Mouse (Mus musculus) kidney, embryonic 16.5 days (tissue): Measurements from ENCODE around the gene Gstm5. TPM values are rescaled to one million over a fixed set of nuclear protein-coding genes. Genes with fewer than 3 reads are reported as not detected.

Source experiments
- ATAC-seq: fragments of 200-750 bp; cut with Nextera tagmentation; 2 replicates; pipeline ENCODE4 v1.8.0; 2017; ENCODE audit warnings: moderate TSS enrichment; ENCODE audit not compliant: low FRiP score, low TSS enrichment
- H3K27ac ChIP-seq: fragments of 300-500 bp; sonication (generic); 2 replicates; pipeline ENCODE4 v1.5.1; 2014; ENCODE audit warnings: low read length
- H3K27me3 ChIP-seq: fragments of 300-500 bp; sonication (generic); 2 replicates; pipeline ENCODE4 v1.6.1; 2014; ENCODE audit warnings: low read length, control low read depth, mixed read lengths; ENCODE audit not compliant: insufficient read depth
- H3K36me3 ChIP-seq: fragments of 300-500 bp; sonication (generic); 2 replicates; pipeline ENCODE4 v1.6.1; 2014; ENCODE audit warnings: low read length, control low read depth, mixed read lengths; ENCODE audit not compliant: insufficient read depth
- H3K4me1 ChIP-seq: fragments of 300-500 bp; sonication (generic); 2 replicates; pipeline ENCODE4 v1.6.1; 2014; ENCODE audit warnings: low read length, control low read depth, mixed read lengths; ENCODE audit not compliant: insufficient read depth
- H3K4me2 ChIP-seq: fragments of 300-500 bp; sonication (generic); replicated peaks from 2 replicates; pipeline ENCODE4 v1.6.1; 2014; ENCODE audit warnings: low read depth, low read length
- H3K4me3 ChIP-seq: fragments of 300-500 bp; sonication (generic); 2 replicates; pipeline ENCODE4 v1.5.1; 2014; ENCODE audit warnings: mild to moderate bottlenecking, low read length
- H3K9ac ChIP-seq: fragments of 300-500 bp; sonication (generic); replicated peaks from 2 replicates; pipeline ENCODE4 v1.6.1; 2014; ENCODE audit warnings: low read length
- H3K9me3 ChIP-seq: fragments of 300-500 bp; sonication (generic); 2 replicates; pipeline ENCODE4 v1.6.1; 2016; ENCODE audit warnings: low read length, control low read depth
- WGBS: fragments of 180-500 bp; shearing (Covaris S2); extraction: QIAGEN DNeasy Blood & Tissue Kit; methylation state at CpG from one replicate; pipeline ENCODE4 v1.1.7; 2014; 5-methylcytosine and 5-hydroxymethylcytosine counted together
- polyA plus RNA-seq: library from polyadenylated mRNA; unstranded; fragments of >200 nt; fragmentation: Nextera tagmentation; extraction: Ambion mirVana; gene quantifications from 2 replicates; pipeline ENCODE4 v1.2.1, GENCODE M21; 2015

Gene Gstm5
- polyA plus RNA-seq, 1 experiment from 2014 or later, result 171 TPM

GRCm38 (mm10) chr3:107900955-107901673 is 5.5 kb downstream of the Gstm5 start:
- Histone ChIP-seq H3K27me3 (no peaks in the 10 kb centered on the region), H3K4me3 (no peak overlapping the region), H3K9me3 (no peaks in the 10 kb centered on the region), H3K9ac (no peak overlapping the region), H3K27ac (no peak overlapping the region; the same call in 1 of the 2 replicates), H3K4me1 (peaks cover 13% of the 10 kb centered on the region), H3K36me3 (no peaks in the 10 kb centered on the region), H3K4me2 (no peak overlapping the region)
- 42% methylated on average over 11 of the region's 11 CpGs for WGBS
- peak; percentile 53 for ATAC-seq

GRCm38 (mm10) chr3:107905942-107906341 is 10.3 kb downstream of the Gstm5 start:
- ATAC-seq, result no peak
- H3K27ac ChIP-seq, result no peak overlapping the region
- no peak overlapping the region for H3K4me2 ChIP-seq
- no peaks in the 10 kb centered on the region for H3K36me3 ChIP-seq
- H3K4me3 ChIP-seq, result no peak overlapping the region
- 41% methylated on average over 6 of the region's 6 CpGs for WGBS
- peaks cover 5% of the 10 kb centered on the region; the same call in 1 of the 2 replicates for H3K4me1 ChIP-seq
- no peaks in the 10 kb centered on the region for H3K27me3 ChIP-seq
- H3K9ac ChIP-seq, result no peak overlapping the region
- H3K9me3 ChIP-seq, result no peaks in the 10 kb centered on the region

GRCm38 (mm10) chr3:107916674-107917073 is 21.1 kb downstream of the Gstm5 start:
- no peak for ATAC-seq
- no peaks in the 10 kb centered on the region for H3K27me3 ChIP-seq
- no peak overlapping the region for H3K27ac ChIP-seq
- H3K9ac ChIP-seq, result no peak overlapping the region
- WGBS, result 73% methylated on average over 15 of the region's 15 CpGs
- H3K4me2 ChIP-seq, result no peak overlapping the region
- no peaks in the 10 kb centered on the region for H3K4me1 ChIP-seq
- H3K9me3 ChIP-seq, result no peaks in the 10 kb centered on the region; the same call in 1 of the 2 replicates
- no peak overlapping the region for H3K4me3 ChIP-seq
- no peaks in the 10 kb centered on the region for H3K36me3 ChIP-seq

- 82% methylated on average over 3 of the region's 3 CpGs for WGBS
Observed at GRCm38 (mm10) chr3:107917097-107917496, 21.5 kb downstream of the Gstm5 start.

GRCm38 (mm10) chr3:107917783-107918408 is 22.3 kb downstream of the Gstm5 start:
- Histone ChIP-seq H3K4me1 (no peaks in the 10 kb centered on the region), H3K9ac (no peak overlapping the region), H3K27ac (no peak overlapping the region), H3K9me3 (no peaks in the 10 kb centered on the region; the same call in 1 of the 2 replicates), H3K27me3 (no peaks in the 10 kb centered on the region), H3K36me3 (no peaks in the 10 kb centered on the region), H3K4me2 (no peak overlapping the region), H3K4me3 (no peak overlapping the region)
- WGBS, result 55% methylated on average over 7 of the region's 7 CpGs
- peak; percentile 63; the same call in 1 of the 2 replicates for ATAC-seq

More at GRCm38 (mm10) chr3:107917097-107917496, 21.5 kb downstream of the Gstm5 start:
- no peak overlapping the region for H3K9ac ChIP-seq
- no peaks in the 10 kb centered on the region for H3K27me3 ChIP-seq
- H3K36me3 ChIP-seq, result no peaks in the 10 kb centered on the region
- H3K27ac ChIP-seq, result no peak overlapping the region
- H3K4me3 ChIP-seq, result no peak overlapping the region
- no peak overlapping the region for H3K4me2 ChIP-seq
- no peaks in the 10 kb centered on the region for H3K4me1 ChIP-seq
- no peaks in the 10 kb centered on the region; the same call in 1 of the 2 replicates for H3K9me3 ChIP-seq
- no peak for ATAC-seq

- Histone ChIP-seq H3K9ac (no peak overlapping the region), H3K4me3 (no peak overlapping the region), H3K4me1 (no peaks in the 10 kb centered on the region), H3K4me2 (no peak overlapping the region), H3K9me3 (no peaks in the 10 kb centered on the region), H3K27me3 (no peaks in the 10 kb centered on the region), H3K36me3 (no peaks in the 10 kb centered on the region), H3K27ac (no peak overlapping the region)
- WGBS, result 91% methylated on average over 5 of the region's 5 CpGs
- ATAC-seq, result no peak
Observed at GRCm38 (mm10) chr3:107920348-107920747, 24.7 kb downstream of the Gstm5 start.

- H3K27ac ChIP-seq, result no peak overlapping the region
- ATAC-seq, result no peak
- no peaks in the 10 kb centered on the region for H3K36me3 ChIP-seq
- H3K27me3 ChIP-seq, result no peaks in the 10 kb centered on the region
- H3K4me2 ChIP-seq, result no peak overlapping the region
- H3K9ac ChIP-seq, result no peak overlapping the region
- WGBS, result 89% methylated on average over 3 of the region's 3 CpGs
- no peaks in the 10 kb centered on the region for H3K9me3 ChIP-seq
- no peaks in the 10 kb centered on the region for H3K4me1 ChIP-seq
- H3K4me3 ChIP-seq, result no peak overlapping the region
Observed at GRCm38 (mm10) chr3:107925335-107925734, 29.7 kb downstream of the Gstm5 start.

GRCm38 (mm10) chr3:107927841-107928240 is 32.2 kb downstream of the Gstm5 start:
- ATAC-seq, result no peak
- peaks cover 3% of the 10 kb centered on the region; the same call in 1 of the 2 replicates for H3K4me1 ChIP-seq
- H3K9ac ChIP-seq, result no peak overlapping the region
- no peak overlapping the region for H3K4me3 ChIP-seq
- WGBS, result 49% methylated on average over 3 of the region's 3 CpGs
- no peak overlapping the region for H3K4me2 ChIP-seq
- H3K27me3 ChIP-seq, result no peaks in the 10 kb centered on the region
- H3K27ac ChIP-seq, result no peak overlapping the region
- no peaks in the 10 kb centered on the region for H3K9me3 ChIP-seq
- H3K36me3 ChIP-seq, result no peaks in the 10 kb centered on the region

GRCm38 (mm10) chr3:107928691-107929090 is 33.1 kb downstream of the Gstm5 start:
- no peaks in the 10 kb centered on the region for H3K27me3 ChIP-seq
- H3K27ac ChIP-seq, result no peak overlapping the region
- ATAC-seq, result no peak
- H3K4me3 ChIP-seq, result no peak overlapping the region
- H3K36me3 ChIP-seq, result no peaks in the 10 kb centered on the region
- H3K9me3 ChIP-seq, result no peaks in the 10 kb centered on the region
- H3K9ac ChIP-seq, result no peak overlapping the region
- H3K4me2 ChIP-seq, result no peak overlapping the region
- peaks cover 3% of the 10 kb centered on the region; the same call in 1 of the 2 replicates for H3K4me1 ChIP-seq
- WGBS, result 74% methylated on average over 11 of the region's 11 CpGs

GRCm38 (mm10) chr3:107929243-107929642 is 33.6 kb downstream of the Gstm5 start:
- H3K9me3 ChIP-seq, result no peaks in the 10 kb centered on the region
- no peak overlapping the region for H3K4me3 ChIP-seq
- no peaks in the 10 kb centered on the region for H3K36me3 ChIP-seq
- WGBS, result 85% methylated on average over 4 of the region's 4 CpGs
- H3K4me2 ChIP-seq, result no peak overlapping the region
- no peak for ATAC-seq
- no peaks in the 10 kb centered on the region for H3K27me3 ChIP-seq
- peaks cover 3% of the 10 kb centered on the region; the same call in 1 of the 2 replicates for H3K4me1 ChIP-seq
- H3K27ac ChIP-seq, result no peak overlapping the region
- H3K9ac ChIP-seq, result no peak overlapping the region
